Mouse (Mus musculus) limb, embryonic 13.5 days (tissue): ENCODE measurements around the gene Mtus2. TPM values are rescaled to one million over a fixed set of nuclear protein-coding genes. Genes with fewer than 3 reads are reported as not detected.
"Not testable (repeated sequence)": the region's sequence is repeated elsewhere in the genome, so short reads cannot be mapped to it uniquely, and the experiment has no call there.

ENCODE experiments used
- ATAC-seq: fragments of 200-750 bp; cut with Nextera tagmentation; 2 replicates; pipeline ENCODE4 v1.8.0; 2017; ENCODE audit warnings: low read depth, moderate number of reproducible peaks, moderate TSS enrichment; ENCODE audit not compliant: low FRiP score
- H3K27ac ChIP-seq: fragments of 300-500 bp; sonication (generic); 2 replicates; pipeline ENCODE4 v1.5.1; 2015; ENCODE audit warnings: inconsistent platforms, mild to moderate bottlenecking, moderate library complexity
- H3K27me3 ChIP-seq: fragments of 300-500 bp; sonication (generic); 2 replicates; pipeline ENCODE4 v1.6.1; 2015; ENCODE audit warnings: mild to moderate bottlenecking, inconsistent platforms
- H3K36me3 ChIP-seq: fragments of 300-500 bp; sonication (generic); 2 replicates; pipeline ENCODE4 v1.6.1; 2015; ENCODE audit warnings: inconsistent platforms, mild to moderate bottlenecking, moderate library complexity
- H3K4me1 ChIP-seq: fragments of 300-500 bp; sonication (generic); 2 replicates; pipeline ENCODE4 v1.6.1; 2015; ENCODE audit warnings: inconsistent platforms
- H3K4me2 ChIP-seq: fragments of 300-500 bp; sonication (generic); replicated peaks from 2 replicates; pipeline ENCODE4 v1.6.1; 2015; ENCODE audit warnings: inconsistent platforms, mild to moderate bottlenecking, moderate library complexity
- H3K4me3 ChIP-seq: fragments of 300-500 bp; sonication (generic); 2 replicates; pipeline ENCODE4 v1.5.1; 2015; ENCODE audit warnings: moderate library complexity, mild to moderate bottlenecking, inconsistent platforms
- H3K9ac ChIP-seq: fragments of 300-500 bp; sonication (generic); 2 replicates; pipeline ENCODE4 v1.6.1; 2015; ENCODE audit warnings: mild to moderate bottlenecking, inconsistent platforms
- H3K9me3 ChIP-seq: fragments of 300-500 bp; sonication (generic); 2 replicates; pipeline ENCODE4 v1.6.1; 2016; ENCODE audit warnings: inconsistent platforms
- WGBS: fragments of 180-500 bp; shearing (Covaris S2); methylation state at CpG from one replicate; pipeline ENCODE4 v1.1.7; 2015; 5-methylcytosine and 5-hydroxymethylcytosine counted together
- polyA plus RNA-seq: library from polyadenylated mRNA; unstranded; fragments of >200 nt; fragmentation: Nextera tagmentation; extraction: Ambion mirVana; gene quantifications from 2 replicates; pipeline ENCODE4 v1.2.1, GENCODE M21; 2015

Mtus2 gene
- polyA plus RNA-seq, 1 experiment from 2014 or later = 7.0 TPM

DNA sequence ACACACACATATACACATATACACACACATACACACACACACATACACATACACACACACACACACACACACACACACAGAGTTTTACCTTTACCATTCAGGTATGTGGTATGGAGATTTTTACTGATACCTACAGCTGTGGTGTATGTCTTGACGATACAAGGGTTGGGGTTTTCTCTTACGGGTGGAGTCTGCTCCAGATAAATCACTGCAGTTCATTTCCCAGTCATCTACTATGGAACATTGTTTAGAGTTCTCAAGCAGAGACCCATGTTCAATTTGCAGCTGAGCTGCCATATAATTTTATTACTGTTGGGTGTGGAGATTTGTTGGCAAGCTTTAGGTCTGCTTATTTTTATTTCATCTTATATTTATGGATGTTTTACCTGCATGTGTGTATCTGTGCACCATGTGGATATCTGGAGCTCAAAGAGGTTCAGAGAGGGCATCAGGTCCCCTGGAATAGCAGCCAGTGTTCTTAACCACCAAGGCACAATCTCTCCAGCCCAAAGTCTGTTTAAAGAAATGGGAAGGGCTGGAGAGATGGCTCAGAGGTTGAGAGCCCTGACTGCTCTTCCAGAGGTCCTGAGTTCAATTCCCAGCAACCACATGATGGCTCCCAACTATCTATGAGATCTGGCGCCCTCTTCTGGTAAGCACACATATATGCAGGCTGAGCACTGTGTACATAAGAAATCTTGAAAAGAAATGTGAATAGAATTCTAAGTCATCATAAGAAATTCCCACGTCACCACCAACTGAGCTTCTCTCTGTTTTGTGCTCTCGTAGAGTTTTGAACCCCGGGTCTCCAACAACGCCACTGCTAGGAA lies 28.2 kb upstream of the Mtus2 start:
- H3K9ac ChIP-seq = no peak overlapping the region
- H3K4me1 ChIP-seq = no peaks in the 10 kb centered on the region
- H3K4me3 ChIP-seq = no peak overlapping the region
- no peaks in the 10 kb centered on the region for H3K27me3 ChIP-seq
- H3K4me2 ChIP-seq = no peak overlapping the region
- no peaks in the 10 kb centered on the region for H3K36me3 ChIP-seq
- H3K27ac ChIP-seq = no peak overlapping the region
- H3K9me3 ChIP-seq = no peaks in the 10 kb centered on the region
- no peak for ATAC-seq
- 74% methylated on average over 7 of the region's 7 CpGs for WGBS

DNA sequence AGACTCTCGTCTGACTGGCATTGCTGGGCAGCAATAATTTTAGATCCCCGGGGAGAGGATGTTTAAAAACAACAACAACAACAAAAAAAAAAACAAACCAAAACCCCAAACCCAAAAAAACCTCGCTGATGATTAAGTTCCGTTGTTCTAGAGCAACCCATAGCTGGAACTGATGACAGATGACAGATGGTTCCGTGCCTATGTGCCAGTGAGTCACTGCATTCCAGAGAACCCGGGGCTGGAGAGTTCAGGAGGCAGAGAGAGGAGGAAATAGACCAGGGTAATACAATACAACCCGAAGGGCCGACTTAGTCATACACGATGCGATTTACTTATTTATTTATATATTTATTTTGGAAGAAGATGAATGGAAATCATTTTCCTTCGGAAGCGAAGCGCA lies 22.0 kb upstream of the Mtus2 start:
- Histone ChIP-seq H3K4me1 (no peaks in the 10 kb centered on the region), H3K9me3 (no peaks in the 10 kb centered on the region; the same call in 1 of the 2 replicates), H3K4me2 (no peak overlapping the region), H3K27ac (no peak overlapping the region), H3K27me3 (no peaks in the 10 kb centered on the region), H3K36me3 (no peaks in the 10 kb centered on the region), H3K4me3 (no peak overlapping the region), H3K9ac (no peak overlapping the region)
- WGBS = 85% methylated on average over 13 of the region's 13 CpGs
- no peak for ATAC-seq

DNA sequence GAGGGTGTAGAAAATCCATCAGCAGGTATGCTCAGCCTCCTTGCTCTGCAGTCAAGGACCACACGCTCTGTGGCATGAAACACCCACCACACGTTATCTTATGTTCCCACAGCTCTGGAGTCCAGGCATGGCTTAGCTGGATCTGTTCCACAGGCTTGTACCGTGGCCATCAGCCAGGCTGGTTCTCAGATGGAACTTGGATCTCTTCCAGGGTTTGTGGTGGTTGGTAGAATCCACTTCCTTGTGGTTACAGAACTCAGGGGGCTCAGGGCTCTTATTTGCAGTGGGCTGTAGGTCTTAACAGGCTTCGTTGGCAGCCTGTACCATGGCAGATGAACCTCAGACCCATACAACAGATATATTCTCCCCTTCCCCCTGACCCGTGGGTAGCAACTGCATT lies 17.9 kb upstream of the Mtus2 start:
- H3K27me3 ChIP-seq = no peaks in the 10 kb centered on the region
- H3K9me3 ChIP-seq = peaks cover 9% of the 10 kb centered on the region
- H3K9ac ChIP-seq = no peak overlapping the region
- no peak overlapping the region for H3K27ac ChIP-seq
- no peaks in the 10 kb centered on the region for H3K36me3 ChIP-seq
- no peak overlapping the region for H3K4me3 ChIP-seq
- WGBS = 66% methylated on average over 5 of the region's 5 CpGs
- H3K4me1 ChIP-seq = no peaks in the 10 kb centered on the region
- ATAC-seq = no peak
- no peak overlapping the region for H3K4me2 ChIP-seq

DNA sequence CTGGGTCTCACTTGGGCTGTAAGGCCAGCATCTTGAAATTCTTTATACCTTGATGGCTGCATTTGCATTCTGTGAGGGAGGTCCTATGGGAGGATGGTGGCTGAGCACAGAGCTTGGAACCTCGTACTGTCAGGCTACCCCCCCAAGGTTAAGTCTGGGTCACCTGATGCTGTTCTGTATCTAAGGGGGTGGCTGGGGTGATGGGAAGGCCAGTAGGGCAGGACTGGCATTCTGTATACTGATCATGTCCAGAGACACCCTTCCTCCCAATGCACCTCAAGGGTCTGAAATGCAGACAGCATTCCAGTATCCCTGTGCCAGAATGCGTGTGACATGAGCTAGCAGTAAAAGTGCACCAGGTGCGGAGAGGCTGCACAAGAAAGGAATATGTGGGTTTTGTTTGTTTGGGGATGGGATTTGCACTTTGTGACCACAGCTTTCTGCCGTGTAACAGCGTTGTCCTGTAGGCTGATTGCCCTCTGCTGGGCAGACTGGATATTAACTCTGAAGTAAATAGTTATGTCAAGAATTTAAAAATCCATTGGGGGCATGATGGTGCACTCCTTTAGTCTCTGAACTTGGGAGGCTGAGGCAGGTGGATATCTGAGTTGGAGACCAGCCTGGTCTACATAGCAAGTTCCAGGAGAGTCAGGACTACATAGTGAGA lies 12.0 kb upstream of the Mtus2 start:
- no peak for ATAC-seq
- WGBS = 22% methylated on average over 5 of the region's 5 CpGs
- no peak overlapping the region for H3K27ac ChIP-seq

DNA sequence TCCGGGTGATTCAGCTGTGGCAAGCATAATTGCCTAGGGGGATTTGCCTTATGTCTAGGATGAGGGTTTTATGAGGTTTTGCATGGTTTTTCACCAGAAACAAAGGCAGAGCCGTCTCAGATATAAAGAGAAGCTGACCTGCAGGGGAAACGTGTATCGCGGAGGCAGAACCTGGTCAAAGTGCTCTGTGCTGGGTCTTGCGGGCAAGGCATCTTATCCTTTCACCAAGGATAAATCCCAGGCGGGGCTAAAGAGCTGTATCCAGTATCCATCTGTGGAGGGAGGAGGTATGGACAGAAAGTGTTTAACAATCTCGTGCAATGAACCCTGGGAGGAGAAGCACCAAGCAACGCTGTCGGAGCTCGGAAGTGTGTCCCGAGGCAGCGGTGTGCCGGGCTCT lies 7.2 kb upstream of the Mtus2 start:
- Histone ChIP-seq H3K9me3 (no peaks in the 10 kb centered on the region), H3K9ac (no peak overlapping the region), H3K36me3 (no peaks in the 10 kb centered on the region), H3K4me2 (no peak overlapping the region), H3K4me3 (no peak overlapping the region), H3K27me3 (peaks cover 9% of the 10 kb centered on the region), H3K27ac (no peak overlapping the region), H3K4me1 (no peaks in the 10 kb centered on the region)
- WGBS = 64% methylated on average over 14 of the region's 14 CpGs
- ATAC-seq = no peak

More for the DNA sequence above, 12.0 kb upstream of the Mtus2 start:
- Histone ChIP-seq H3K4me3 (no peak overlapping the region), H3K9me3 (peaks cover 9% of the 10 kb centered on the region), H3K36me3 (no peaks in the 10 kb centered on the region), H3K27me3 (no peaks in the 10 kb centered on the region), H3K4me1 (no peaks in the 10 kb centered on the region), H3K4me2 (no peak overlapping the region), H3K9ac (no peak overlapping the region)

DNA sequence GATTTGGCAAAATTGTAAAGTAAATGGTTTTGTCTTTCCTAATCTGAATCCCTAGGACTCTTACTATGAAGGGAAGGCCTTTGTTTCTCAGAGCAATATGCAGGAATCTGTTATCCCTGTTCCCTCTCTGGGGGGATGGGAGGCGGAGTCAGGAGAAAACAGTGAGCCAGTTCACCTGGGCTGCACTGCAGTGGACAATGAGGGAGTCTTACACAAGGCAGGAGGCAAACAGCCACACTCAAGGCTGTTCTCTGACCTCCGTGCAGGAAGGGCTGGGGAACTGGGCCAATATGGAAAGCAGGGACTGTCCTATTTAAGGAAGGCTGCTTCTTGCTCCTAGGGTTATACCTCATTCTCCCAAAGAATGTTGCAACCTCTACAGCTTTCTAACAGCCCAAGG lies 5.4 kb upstream of the Mtus2 start:
- H3K27me3 ChIP-seq = peaks cover 28% of the 10 kb centered on the region
- H3K4me2 ChIP-seq = no peak overlapping the region
- peaks cover 5% of the 10 kb centered on the region; the same call in 1 of the 2 replicates for H3K4me1 ChIP-seq
- 54% methylated on average over 2 of the region's 2 CpGs for WGBS
- no peaks in the 10 kb centered on the region for H3K36me3 ChIP-seq
- H3K27ac ChIP-seq = no peak overlapping the region
- no peak overlapping the region for H3K9ac ChIP-seq
- no peak overlapping the region for H3K4me3 ChIP-seq
- ATAC-seq = no peak
- H3K9me3 ChIP-seq = no peaks in the 10 kb centered on the region

DNA sequence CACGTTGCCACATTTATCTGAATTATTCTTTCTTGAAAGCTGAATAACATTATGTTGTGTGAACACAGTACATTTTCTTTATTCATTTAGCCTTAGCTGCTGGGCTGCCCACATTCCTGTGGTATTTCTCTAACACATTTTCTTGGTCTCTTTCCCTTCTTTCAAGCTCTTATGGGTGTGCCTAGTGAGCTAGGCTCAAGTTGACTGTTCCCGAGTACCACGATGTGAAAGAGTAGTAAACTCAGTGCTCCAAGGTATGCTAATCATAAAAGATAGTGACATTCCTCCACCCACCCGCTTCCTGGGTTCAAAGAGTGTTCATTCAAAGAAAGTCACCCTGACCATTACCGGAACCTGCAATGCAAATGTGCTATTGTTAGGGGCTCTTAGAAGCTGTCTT lies 3.9 kb upstream of the Mtus2 start:
- not testable (repeated sequence) for H3K4me2 ChIP-seq, ATAC-seq
- 78% methylated on average over 5 of the region's 5 CpGs for WGBS

DNA sequence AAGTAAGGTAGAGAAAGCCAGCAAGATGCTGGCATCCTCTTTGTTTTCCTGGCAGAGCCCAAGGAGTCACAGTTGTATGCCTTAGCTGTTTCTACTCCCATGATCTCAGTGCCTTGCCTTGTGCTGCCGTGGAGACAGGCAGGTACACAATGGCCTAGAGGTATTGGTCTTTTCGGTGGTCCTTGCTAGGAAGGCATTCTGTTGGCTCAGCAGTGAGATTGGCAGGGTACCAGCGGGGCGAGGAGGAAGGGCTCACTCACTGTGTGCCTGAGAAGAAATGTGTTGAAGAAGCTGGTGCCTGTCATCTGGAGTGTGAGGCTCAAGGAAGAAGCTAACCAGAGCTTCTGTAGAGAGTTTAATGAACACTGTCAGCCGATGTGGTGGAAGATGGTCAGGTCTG lies 1.4 kb upstream of the Mtus2 start:
- Histone ChIP-seq H3K36me3 (no peaks in the 10 kb centered on the region), H3K4me3 (no peak overlapping the region), H3K9ac (no peak overlapping the region), H3K9me3 (no peaks in the 10 kb centered on the region), H3K27me3 (peaks cover 53% of the 10 kb centered on the region), H3K27ac (no peak overlapping the region), H3K4me1 (peaks cover 17% of the 10 kb centered on the region), H3K4me2 (no peak overlapping the region)
- WGBS = 34% methylated on average over 5 of the region's 5 CpGs
- no peak for ATAC-seq

More for the DNA sequence above, 3.9 kb upstream of the Mtus2 start:
- H3K27ac ChIP-seq, H3K4me3 ChIP-seq, H3K9me3 ChIP-seq, H3K9ac ChIP-seq, H3K36me3 ChIP-seq: not testable (repeated sequence)
- peaks cover 42% of the 10 kb centered on the region for H3K27me3 ChIP-seq
- peaks cover 17% of the 10 kb centered on the region for H3K4me1 ChIP-seq

DNA sequence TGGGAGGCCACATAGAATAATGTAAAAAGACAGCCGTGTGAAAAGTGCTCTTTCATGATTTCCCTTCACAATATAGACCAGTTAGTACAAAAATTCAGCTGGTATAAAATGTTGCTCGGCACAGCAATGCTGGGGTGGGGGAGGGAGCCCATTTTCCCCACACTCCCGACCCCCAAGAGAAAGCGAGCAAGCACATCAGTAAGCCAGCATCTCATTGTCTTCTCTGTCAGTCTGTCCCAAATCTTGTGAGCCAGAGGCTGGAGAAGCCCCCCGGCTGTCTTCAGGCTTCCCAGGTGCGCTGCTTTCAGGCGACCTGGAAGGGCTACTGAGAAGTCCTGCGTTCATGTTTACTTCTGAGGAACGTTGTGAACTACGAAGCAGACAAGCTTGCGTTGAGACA lies 699 bp upstream of the Mtus2 start:
- Histone ChIP-seq H3K27me3 (peaks cover 53% of the 10 kb centered on the region), H3K9me3 (no peaks in the 10 kb centered on the region), H3K4me2 (peak overlapping the region; percentile 98), H3K4me1 (peaks cover 17% of the 10 kb centered on the region), H3K4me3 (peak overlapping the region; percentile 56; the same call in 1 of the 2 replicates), H3K36me3 (no peaks in the 10 kb centered on the region), H3K27ac (no peak overlapping the region), H3K9ac (no peak overlapping the region)
- ATAC-seq = no peak
- WGBS = 3% methylated on average over 11 of the region's 11 CpGs

DNA sequence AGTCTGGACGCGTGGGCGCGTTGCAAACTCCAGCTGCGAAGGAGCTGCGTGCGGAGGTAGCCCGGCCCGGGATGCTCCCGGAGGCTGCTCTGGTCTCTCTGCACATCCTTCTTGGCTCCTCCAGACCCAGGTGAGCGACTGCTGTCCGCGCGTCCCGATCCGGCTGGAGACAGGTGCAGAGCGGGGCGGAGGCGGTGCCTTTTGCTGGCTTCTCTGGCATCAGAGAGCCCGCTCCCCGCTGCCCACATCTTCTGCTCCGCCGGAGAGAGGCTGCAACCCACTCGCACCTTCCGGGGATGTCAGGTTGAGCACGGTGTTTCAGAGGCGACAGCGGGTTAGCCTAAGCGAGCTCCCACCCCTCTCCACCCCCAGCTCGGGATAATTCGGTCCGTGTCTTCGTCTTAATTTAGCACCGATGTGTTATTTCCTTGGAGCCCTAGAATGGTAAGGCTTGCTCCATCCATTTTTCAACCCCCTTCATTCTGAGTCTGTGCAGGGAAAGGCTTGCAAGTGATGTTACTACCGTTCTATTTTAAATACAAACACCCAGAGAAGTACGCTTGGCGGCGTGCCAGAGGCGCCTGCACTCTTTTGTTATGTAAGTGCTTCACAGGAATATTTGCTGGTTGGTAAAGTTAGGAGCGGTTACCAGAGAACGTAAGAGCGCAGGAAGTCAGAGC lies 612 bp downstream of the Mtus2 start:
- WGBS = under 1% methylated on average over 42 of the region's 42 CpGs

DNA sequence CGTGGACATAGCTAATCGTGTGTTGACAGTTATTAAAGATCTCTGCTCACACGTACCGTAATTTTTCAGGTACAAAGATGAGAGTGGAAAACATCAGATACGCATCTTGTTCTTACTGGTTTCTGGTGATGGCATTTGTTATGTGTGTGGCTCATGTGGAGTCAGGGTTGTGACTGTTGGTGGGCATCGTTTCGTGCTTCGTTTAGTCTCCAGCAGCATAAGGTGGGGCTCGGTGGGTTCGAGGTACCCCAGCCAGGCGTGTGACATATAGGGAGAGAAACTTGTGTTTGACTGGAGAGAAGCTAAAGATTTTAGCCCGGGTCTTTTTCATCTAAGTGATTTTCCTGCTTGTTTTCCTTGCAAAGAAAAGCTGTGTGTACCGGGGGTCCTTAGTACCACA lies 1.4 kb downstream of the Mtus2 start:
- H3K27ac ChIP-seq = no peak overlapping the region
- WGBS = 38% methylated on average over 13 of the region's 13 CpGs
- no peaks in the 10 kb centered on the region for H3K36me3 ChIP-seq
- H3K4me1 ChIP-seq = peaks cover 17% of the 10 kb centered on the region
- no peak overlapping the region for H3K9ac ChIP-seq
- no peak overlapping the region for H3K4me2 ChIP-seq
- H3K27me3 ChIP-seq = peaks cover 56% of the 10 kb centered on the region
- no peak overlapping the region for H3K4me3 ChIP-seq
- H3K9me3 ChIP-seq = no peaks in the 10 kb centered on the region
- ATAC-seq = no peak

More for the DNA sequence above, 612 bp downstream of the Mtus2 start:
- H3K27me3 ChIP-seq = peaks cover 56% of the 10 kb centered on the region
- peaks cover 17% of the 10 kb centered on the region for H3K4me1 ChIP-seq
- peak overlapping the region; percentile 98 for H3K4me2 ChIP-seq
- no peaks in the 10 kb centered on the region for H3K9me3 ChIP-seq
- H3K4me3 ChIP-seq = peak overlapping the region; percentile 56
- peak; percentile 48 for ATAC-seq
- no peaks in the 10 kb centered on the region for H3K36me3 ChIP-seq
- H3K9ac ChIP-seq = peak overlapping the region; percentile 61; the same call in 1 of the 2 replicates
- H3K27ac ChIP-seq = no peak overlapping the region

DNA sequence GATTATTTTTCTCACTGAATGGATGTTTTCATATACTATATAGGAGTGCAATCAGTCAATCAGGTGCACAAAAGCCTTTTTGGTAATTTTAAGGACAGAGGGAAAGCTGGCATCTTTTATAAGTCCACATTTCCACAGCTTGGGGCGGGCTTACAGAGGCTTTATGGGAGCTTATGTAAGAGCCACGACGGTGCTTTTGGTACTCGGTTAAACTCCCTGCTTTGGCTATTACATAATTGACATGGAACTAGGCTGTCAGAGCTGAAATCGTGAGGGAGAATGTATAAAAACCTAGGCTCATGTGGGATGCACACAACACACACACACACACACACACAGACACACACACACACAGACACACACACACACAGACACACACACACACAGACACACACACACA lies 2.0 kb downstream of the Mtus2 start:
- WGBS = 27% methylated on average over 5 of the region's 5 CpGs

More for the DNA sequence above, 2.0 kb downstream of the Mtus2 start:
- Histone ChIP-seq H3K9me3 (no peaks in the 10 kb centered on the region), H3K27me3 (peaks cover 54% of the 10 kb centered on the region), H3K27ac (no peak overlapping the region), H3K9ac (no peak overlapping the region), H3K36me3 (no peaks in the 10 kb centered on the region), H3K4me3 (no peak overlapping the region), H3K4me2 (no peak overlapping the region), H3K4me1 (peaks cover 17% of the 10 kb centered on the region)
- no peak for ATAC-seq
